Mouse (Mus musculus) testis, adult 2 months (tissue): Measurements from ENCODE around the gene Prr5l. TPM values are rescaled to one million over a fixed set of nuclear protein-coding genes. Genes with fewer than 3 reads are reported as not detected.

Experiments
- H3K27ac ChIP-seq: fragments of 200-500 bp; 2 replicates; pipeline ENCODE4 v1.5.1; 2012; ENCODE audit warnings: low read depth, low read length; ENCODE audit not compliant: control insufficient read depth, insufficient read depth
- H3K27me3 ChIP-seq: fragments of 200-500 bp; 2 replicates; pipeline ENCODE4 v1.6.1; 2012; ENCODE audit warnings: mild to moderate bottlenecking, low read length, moderate library complexity; ENCODE audit not compliant: control insufficient read depth, insufficient read depth
- H3K36me3 ChIP-seq: fragments of 200-500 bp; 2 replicates; pipeline ENCODE4 v1.6.1; 2012; ENCODE audit warnings: mild to moderate bottlenecking, low read length; ENCODE audit not compliant: control insufficient read depth, insufficient read depth
- H3K4me1 ChIP-seq: fragments of 200-500 bp; 2 replicates; pipeline ENCODE4 v1.6.1; 2012; ENCODE audit warnings: low read length; ENCODE audit not compliant: control insufficient read depth, insufficient read depth
- H3K4me3 ChIP-seq: fragments of 200-500 bp; 2 replicates; pipeline ENCODE4 v1.5.1; 2012; ENCODE audit warnings: low read depth, mild to moderate bottlenecking, low read length, moderate library complexity, mixed read lengths; ENCODE audit not compliant: control insufficient read depth
- CTCF ChIP-seq: fragments of 200-500 bp; IDR thresholded peaks from 2 replicates; pipeline ENCODE4 v1.5.1; 2012; ENCODE audit warnings: low read depth, mild to moderate bottlenecking, inconsistent platforms, low read length, moderate library complexity; ENCODE audit not compliant: control insufficient read depth, insufficient read depth, insufficient replicate concordance
- POLR2A ChIP-seq: fragments of 200-500 bp; IDR thresholded peaks from 2 replicates; pipeline ENCODE4 v1.6.1; 2012; ENCODE audit warnings: low read depth, mild to moderate bottlenecking, inconsistent platforms, low read length, moderate library complexity; ENCODE audit not compliant: control insufficient read depth
- polyA plus RNA-seq: library from polyadenylated mRNA; depleted of rRNA; stranded (reverse); fragments of >200 nt; gene quantifications from 2 replicates; pipeline ENCODE4 v1.2.3, GENCODE M21; 2012

The Prr5l gene
- polyA plus RNA-seq, 1 experiment = 1.1 TPM

DNA sequence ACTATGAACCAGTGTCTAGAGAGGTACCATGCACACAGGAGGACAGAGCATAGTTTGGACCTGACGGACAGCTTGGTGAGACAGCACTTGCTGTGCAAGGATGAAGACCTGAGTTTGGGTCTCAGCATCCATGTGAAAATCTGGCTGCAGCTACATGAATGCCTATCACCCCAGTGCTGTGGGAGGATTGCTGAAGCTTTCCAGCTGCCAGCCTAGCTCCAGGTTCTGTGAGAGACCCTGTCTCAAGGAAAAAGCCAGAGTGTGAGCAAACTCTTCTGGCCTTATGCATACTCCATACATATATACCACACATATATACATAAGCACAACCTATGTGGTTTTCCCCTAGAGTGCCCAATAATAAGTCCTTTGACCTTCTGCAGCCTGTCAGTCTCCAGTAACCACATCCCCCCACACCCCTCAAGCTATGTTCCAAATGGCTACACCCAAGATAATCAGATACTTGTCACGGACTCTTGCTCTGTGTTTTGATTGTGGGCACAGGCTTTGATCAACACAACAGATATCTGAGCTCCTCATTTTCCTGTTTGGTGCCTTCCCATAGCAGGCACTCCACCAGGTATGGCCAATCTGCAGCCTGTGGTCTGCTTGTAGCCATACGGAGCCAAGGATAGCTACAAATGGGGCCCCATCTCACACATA, 66.0 kb downstream of the Prr5l start:
- Histone ChIP-seq H3K36me3 (no peaks in the 10 kb centered on the region), H3K4me1 (no peaks in the 10 kb centered on the region), H3K4me3 (no peak overlapping the region), H3K27ac (no peak overlapping the region), H3K27me3 (no peaks in the 10 kb centered on the region)
- TF ChIP-seq POLR2A (no peak), CTCF (no peak)

DNA sequence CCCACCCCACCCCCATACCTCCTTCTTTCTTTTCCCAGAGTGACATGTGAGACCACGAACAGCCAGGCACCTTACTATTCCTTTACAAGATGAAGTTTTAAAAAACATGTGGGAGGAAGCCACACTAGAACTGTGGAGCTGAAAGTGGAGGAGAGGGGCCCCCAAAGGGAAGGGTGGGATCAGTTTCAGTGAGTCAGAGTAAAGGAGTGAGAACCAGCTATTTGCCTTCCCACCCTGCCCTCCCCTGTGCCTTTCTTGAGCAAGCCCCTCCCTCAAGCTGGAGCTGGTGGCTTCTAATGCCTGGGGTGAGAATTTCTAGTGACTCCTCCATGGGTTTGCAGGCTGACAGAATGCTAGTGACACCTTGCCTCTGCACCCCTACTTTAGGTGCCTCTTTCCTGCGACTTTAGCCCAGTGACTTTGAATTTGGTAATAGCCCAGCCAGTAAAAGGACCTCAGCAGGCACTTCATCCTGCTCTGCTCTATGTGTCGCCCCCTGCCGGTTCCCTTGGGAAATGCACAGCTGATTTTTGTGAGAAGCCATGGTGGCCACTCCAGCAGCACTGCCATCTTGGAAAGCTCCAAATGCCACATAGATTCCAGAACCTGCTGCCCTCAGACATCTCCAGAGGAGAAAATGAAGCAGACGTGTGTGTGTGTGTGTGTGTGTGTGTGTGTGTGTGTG, 67.4 kb downstream of the Prr5l start:
- Histone ChIP-seq H3K36me3 (no peaks in the 10 kb centered on the region), H3K4me1 (no peaks in the 10 kb centered on the region), H3K4me3 (no peak overlapping the region), H3K27me3 (no peaks in the 10 kb centered on the region), H3K27ac (no peak overlapping the region)
- TF ChIP-seq CTCF (peak; percentile 79; the same call in 1 of the 2 replicates), POLR2A (no peak)

DNA sequence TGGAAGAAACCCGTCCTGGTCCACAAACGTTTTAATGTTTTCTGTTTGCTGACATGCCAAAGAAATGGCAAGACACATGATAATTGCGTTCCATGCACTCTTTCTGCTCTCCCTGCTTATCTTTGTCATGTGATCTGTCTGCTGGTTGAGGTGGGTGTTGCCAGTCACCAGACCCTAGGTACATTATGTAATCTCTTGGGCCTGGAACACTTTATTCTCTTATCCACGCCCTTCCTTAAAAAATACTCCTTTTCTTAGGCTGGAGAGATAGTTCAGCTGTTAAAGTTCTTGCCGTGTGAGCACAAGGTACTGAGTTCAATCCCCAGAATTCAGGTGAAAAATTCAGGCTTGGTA, 68.6 kb downstream of the Prr5l start:
- Histone ChIP-seq H3K27ac (no peak overlapping the region), H3K36me3 (no peaks in the 10 kb centered on the region), H3K27me3 (no peaks in the 10 kb centered on the region), H3K4me3 (no peak overlapping the region), H3K4me1 (no peaks in the 10 kb centered on the region)
- TF ChIP-seq CTCF (no peak), POLR2A (no peak)

DNA sequence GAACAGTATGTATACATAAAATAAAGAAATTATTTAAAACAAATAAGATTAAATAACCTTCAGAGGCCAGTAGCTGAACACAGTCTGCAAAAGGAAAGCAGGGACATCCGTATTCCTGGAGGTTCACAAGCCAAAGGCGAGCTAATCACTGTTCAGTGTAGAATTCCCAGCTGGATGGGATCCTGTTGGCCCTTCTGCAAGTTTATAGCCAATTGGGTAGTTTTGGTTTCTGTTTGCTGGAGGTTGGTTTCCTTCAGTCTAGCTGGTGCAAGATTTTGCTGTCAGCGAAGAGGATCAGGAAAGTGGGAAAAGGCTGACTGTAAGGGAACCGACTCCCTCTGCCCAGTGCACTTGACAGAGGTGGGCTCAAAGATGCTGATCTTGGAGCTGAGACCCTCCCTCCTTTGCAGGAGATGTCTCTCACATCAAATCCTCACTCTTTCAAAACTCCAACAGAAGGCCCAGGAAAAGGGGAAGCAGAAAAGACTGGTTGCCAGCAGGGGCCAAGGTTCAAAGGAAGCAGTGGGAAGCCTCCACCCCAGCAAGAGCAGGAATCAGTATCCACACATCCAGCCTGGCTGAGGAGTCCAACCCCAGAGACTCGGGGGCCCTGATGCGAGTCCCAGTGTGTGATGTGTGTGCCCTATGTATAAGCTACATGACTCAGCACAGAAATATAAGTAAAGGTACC, 69.1 kb downstream of the Prr5l start:
- Histone ChIP-seq H3K27ac (peak overlapping the region; percentile 51; the same call in 1 of the 2 replicates), H3K27me3 (no peaks in the 10 kb centered on the region), H3K4me3 (no peak overlapping the region), H3K36me3 (no peaks in the 10 kb centered on the region), H3K4me1 (no peaks in the 10 kb centered on the region)
- TF ChIP-seq CTCF (no peak), POLR2A (no peak)

DNA sequence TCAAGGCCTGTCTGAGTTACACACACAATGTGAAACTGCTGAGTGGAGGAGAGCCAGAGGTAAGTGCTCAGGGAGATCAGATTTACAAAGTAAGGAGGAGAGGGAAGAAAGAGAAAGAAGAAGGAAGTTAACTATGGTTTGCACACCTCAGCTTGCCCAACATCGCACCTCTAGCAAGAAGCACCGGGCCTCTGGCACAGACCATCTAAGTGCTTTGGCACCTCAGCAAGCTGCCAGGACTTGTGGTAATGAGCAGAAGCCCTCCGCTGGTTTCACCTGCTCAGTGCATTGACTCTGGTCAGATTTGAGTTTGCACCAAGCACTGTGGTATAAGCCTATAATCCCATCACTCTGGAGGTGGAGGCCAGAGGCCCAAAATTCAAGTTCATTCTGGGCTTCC, 70.9 kb downstream of the Prr5l start:
- H3K27ac ChIP-seq = no peak overlapping the region
- no peak overlapping the region for H3K4me3 ChIP-seq
- H3K27me3 ChIP-seq = no peaks in the 10 kb centered on the region
- H3K36me3 ChIP-seq = no peaks in the 10 kb centered on the region
- TF ChIP-seq CTCF = no peak
- TF ChIP-seq POLR2A = no peak
- H3K4me1 ChIP-seq = no peaks in the 10 kb centered on the region

DNA sequence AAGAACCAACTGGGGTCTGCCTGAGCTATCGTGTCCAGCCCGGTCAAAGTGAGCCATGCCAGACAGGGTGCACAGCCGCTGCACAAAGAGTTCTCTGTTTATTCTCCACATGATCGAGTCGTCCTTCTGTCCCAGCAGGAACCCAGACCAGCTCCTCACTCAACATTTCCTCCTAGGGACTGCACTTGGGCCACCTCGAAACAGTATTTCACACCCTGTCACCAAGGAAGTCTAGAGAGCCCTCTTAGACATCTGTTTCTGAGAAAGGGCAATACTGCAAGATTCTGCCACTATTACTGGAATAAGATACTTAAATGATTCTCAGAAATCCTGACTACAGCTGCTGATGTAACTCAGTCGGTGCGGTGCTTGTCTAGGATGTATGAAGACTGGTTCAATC, 72.1 kb downstream of the Prr5l start:
- no peaks in the 10 kb centered on the region for H3K36me3 ChIP-seq

DNA sequence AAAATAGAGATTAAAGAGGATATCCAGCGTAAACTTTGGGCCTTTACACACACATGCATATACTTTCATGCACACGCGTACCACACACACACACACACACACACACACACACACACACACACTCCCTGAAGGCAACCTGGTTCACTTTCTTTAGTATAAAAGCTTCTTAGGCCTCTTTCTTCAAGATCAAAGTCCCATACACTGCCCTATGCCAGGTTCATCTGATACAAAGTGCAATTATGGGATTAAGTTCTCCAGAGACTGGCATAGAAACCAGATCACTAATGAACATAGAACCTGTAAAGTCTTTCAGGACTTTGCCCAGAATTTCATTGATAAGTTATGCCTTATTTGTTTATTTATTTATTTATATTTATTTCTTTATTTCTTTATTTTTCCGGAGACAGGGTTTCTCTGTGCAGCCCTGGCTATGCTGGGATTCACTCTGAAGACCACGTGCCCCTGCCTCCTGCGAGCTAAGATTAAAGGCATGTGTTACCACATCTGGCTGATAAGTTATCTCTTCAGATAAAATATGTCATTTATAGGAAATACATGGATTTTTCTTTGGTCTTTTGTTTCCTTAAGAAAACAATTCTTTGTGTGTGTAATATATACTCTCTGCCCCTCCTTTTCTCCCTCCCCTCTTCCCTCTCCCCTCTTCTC, 73.1 kb downstream of the Prr5l start:
- no peak overlapping the region for H3K27ac ChIP-seq
- TF ChIP-seq CTCF = no peak
- no peak for TF ChIP-seq POLR2A
- H3K4me3 ChIP-seq = no peak overlapping the region
- no peaks in the 10 kb centered on the region for H3K27me3 ChIP-seq
- no peaks in the 10 kb centered on the region for H3K36me3 ChIP-seq
- H3K4me1 ChIP-seq = no peaks in the 10 kb centered on the region

More for the DNA sequence above, 72.1 kb downstream of the Prr5l start:
- no peak overlapping the region for H3K27ac ChIP-seq
- H3K4me3 ChIP-seq = no peak overlapping the region
- H3K4me1 ChIP-seq = no peaks in the 10 kb centered on the region
- no peak for TF ChIP-seq CTCF
- TF ChIP-seq POLR2A = no peak
- no peaks in the 10 kb centered on the region for H3K27me3 ChIP-seq
